Mouse (Mus musculus) ES-E14 (cell line): Measurements from ENCODE around the gene Lrfn5. TPM values are rescaled to one million over a fixed set of nuclear protein-coding genes. Genes with fewer than 3 reads are reported as not detected.

Experiments
- DNase-seq: peaks from one replicate; pipeline ENCODE4 v3.0.0-alpha.2; 2013; ENCODE audit warnings: low read depth, low spot score
- H3K27ac ChIP-seq: 2 replicates; pipeline ENCODE4 v1.5.1; 2012; ENCODE audit warnings: low read depth, mild to moderate bottlenecking, low read length, moderate library complexity, mixed read lengths; ENCODE audit not compliant: poor library complexity, insufficient read depth, severe bottlenecking
- H3K36me3 ChIP-seq: 2 replicates; pipeline ENCODE4 v1.6.1; 2012; ENCODE audit warnings: mild to moderate bottlenecking, low read length, moderate library complexity, mixed read lengths; ENCODE audit not compliant: control insufficient read depth, poor library complexity, insufficient read depth, severe bottlenecking
- H3K4me1 ChIP-seq, 2 experiments: fragments of 150-350 bp in 1 of 2; sonication (generic) in 1 of 2; 2 replicates each; pipeline ENCODE4 v1.6.1; 2012; ENCODE audit warnings: low read length in 2 of 2, mild to moderate bottlenecking in 1 of 2, mixed read lengths in 1 of 2; ENCODE audit not compliant: control insufficient read depth in 2 of 2, insufficient read depth in 2 of 2, poor library complexity in 1 of 2
- H3K4me3 ChIP-seq, 2 experiments: fragments of 150-350 bp in 1 of 2; sonication (generic) in 1 of 2; 2 replicates each; pipeline ENCODE4 v1.5.1; 2012; ENCODE audit warnings: low read length in 2 of 2, low read depth in 1 of 2, mild to moderate bottlenecking in 1 of 2, mixed read lengths in 1 of 2; ENCODE audit not compliant: insufficient read depth in 1 of 2, poor library complexity in 1 of 2, severe bottlenecking in 1 of 2
- H3K9ac ChIP-seq: 2 replicates; pipeline ENCODE4 v1.6.1; 2012; ENCODE audit warnings: low read depth, mild to moderate bottlenecking, low read length, mixed read lengths; ENCODE audit not compliant: poor library complexity, insufficient read depth, severe bottlenecking
- H3K9me3 ChIP-seq: fragments of 150-350 bp; sonication (generic); 2 replicates; pipeline ENCODE4 v1.6.1; 2012; ENCODE audit warnings: low read depth, mild to moderate bottlenecking, low read length; ENCODE audit not compliant: control insufficient read depth, insufficient read depth
- CHD2 ChIP-seq: IDR thresholded peaks from 2 replicates; pipeline ENCODE4 v1.6.1; 2014; ENCODE audit warnings: mild to moderate bottlenecking, low read depth, low read length, inconsistent platforms
- HCFC1 ChIP-seq: IDR thresholded peaks from 2 replicates; pipeline ENCODE4 v1.6.1; 2012; ENCODE audit warnings: low read length, inconsistent platforms, borderline replicate concordance; ENCODE audit not compliant: insufficient read depth
- MAFK ChIP-seq: IDR thresholded peaks from 2 replicates; pipeline ENCODE4 v1.6.1; 2014; ENCODE audit warnings: mild to moderate bottlenecking, low read depth, low read length, inconsistent platforms; ENCODE audit not compliant: insufficient read depth
- ZC3H11A ChIP-seq: IDR thresholded peaks from 2 replicates; pipeline ENCODE4 v1.6.1; 2012; ENCODE audit warnings: low read depth, mild to moderate bottlenecking, inconsistent platforms, low read length, borderline replicate concordance
- ZNF384 ChIP-seq: IDR thresholded peaks from 2 replicates; pipeline ENCODE4 v1.6.1; 2012; ENCODE audit warnings: low read depth, low read length, inconsistent platforms
- in situ Hi-C, 2 experiments: fragments of 600-800 bp; cut with MboI; formaldehyde crosslinking; loops; one replicate each; pipeline ENCODE4 v1.15.1; 2025; ENCODE audit warnings: low sequenced_read_pairs in 2 of 2, inconsistent platforms in 1 of 2; ENCODE audit not compliant: unreplicated experiment in 2 of 2
- total RNA-seq: library from RNA; depleted of rRNA; stranded (reverse); fragments of 300-350 nt; gene quantifications from 2 replicates; pipeline ENCODE4 v1.2.3, GENCODE M21; 2012; rRNA removed

Lrfn5 gene
- 0.22 and 0.37 TPM in 2 replicates for total RNA-seq

- TF ChIP-seq MAFK (no peak), ZNF384 (no peak), ZC3H11A (no peak), HCFC1 (no peak), CHD2 (no peak)
- peak within 1 kb of the TSS; percentile 73 for H3K9ac ChIP-seq
- in situ Hi-C loops: no loop called here
These were observed at the start of gene Lrfn5 for GRCm38 (mm10) chr12:61522829-61523370. TSS of gene Lrfn5 (plus strand) at chr12:61523150.

GRCm38 (mm10) chr12:61521501-61522147, 1.3 kb upstream of the Lrfn5 start:
- DNase-seq: no peak
- Histone ChIP-seq H3K4me1 (peaks cover 0 to 6% of the 10 kb centered on the region in 2 experiments; a peak in 1 of 4 replicates), H3K9me3 (no peaks in the 10 kb centered on the region), H3K4me3 (peak overlapping the region in 1 of 2 experiments; percentile 0; a peak in 1 of 4 replicates), H3K9ac (no peak overlapping the region), H3K36me3 (no peaks in the 10 kb centered on the region), H3K27ac (no peak overlapping the region)
- TF ChIP-seq ZC3H11A (no peak), ZNF384 (no peak), MAFK (no peak), CHD2 (no peak), HCFC1 (no peak)
- in situ Hi-C loops: no loop called here

More at GRCm38 (mm10) chr12:61522829-61523370, at the start of gene Lrfn5:
- H3K4me3 ChIP-seq: peak within 1 kb of the TSS; percentile 84 to 86
- no peaks in the 10 kb centered on the region for H3K9me3 ChIP-seq
- DNase-seq: no peak
- peaks cover 0 to 6% of the 10 kb centered on the region in 2 experiments; a peak in 1 of 4 replicates for H3K4me1 ChIP-seq
- no peak within 1 kb of the TSS for H3K27ac ChIP-seq
- H3K36me3 ChIP-seq: no peaks in the 10 kb centered on the region

GRCm38 (mm10) chr12:61522148-61522828, 662 bp upstream of the Lrfn5 start:
- Histone ChIP-seq H3K9ac (no peak overlapping the region), H3K4me3 (peak overlapping the region; percentile 84 to 86), H3K4me1 (peaks cover 0 to 6% of the 10 kb centered on the region in 2 experiments; a peak in 1 of 4 replicates), H3K27ac (no peak overlapping the region), H3K36me3 (no peaks in the 10 kb centered on the region), H3K9me3 (no peaks in the 10 kb centered on the region)
- TF ChIP-seq ZNF384: peak; percentile 73
- TF ChIP-seq CHD2: no peak
- DNase-seq: no peak
- in situ Hi-C loops: no loop called here

GRCm38 (mm10) chr12:61523631-61524182, 757 bp downstream of the Lrfn5 start:
- H3K9ac ChIP-seq: no peak overlapping the region
- in situ Hi-C loops: no loop called here
- DNase-seq: no peak

More at GRCm38 (mm10) chr12:61523631-61524182, 757 bp downstream of the Lrfn5 start:
- TF ChIP-seq ZNF384: no peak
- no peak for TF ChIP-seq ZC3H11A
- no peak for TF ChIP-seq HCFC1
- peaks cover 0 to 6% of the 10 kb centered on the region in 2 experiments; a peak in 1 of 4 replicates for H3K4me1 ChIP-seq
- no peaks in the 10 kb centered on the region for H3K36me3 ChIP-seq
- peak overlapping the region; percentile 27 to 84; a peak in 2 of 4 replicates for H3K4me3 ChIP-seq
- H3K27ac ChIP-seq: no peak overlapping the region
- H3K9me3 ChIP-seq: no peaks in the 10 kb centered on the region
